Mouse (Mus musculus) cerebellum, postnatal 36 days (tissue): ENCODE data around the gene Hoxa9.

Experiments
- DNase-seq, 2 experiments: peaks; one replicate each; pipeline ENCODE4 v3.0.0; 2021 to 2022; ENCODE audit warnings: mixed read lengths in 2 of 2

Hoxa9 gene

DNA sequence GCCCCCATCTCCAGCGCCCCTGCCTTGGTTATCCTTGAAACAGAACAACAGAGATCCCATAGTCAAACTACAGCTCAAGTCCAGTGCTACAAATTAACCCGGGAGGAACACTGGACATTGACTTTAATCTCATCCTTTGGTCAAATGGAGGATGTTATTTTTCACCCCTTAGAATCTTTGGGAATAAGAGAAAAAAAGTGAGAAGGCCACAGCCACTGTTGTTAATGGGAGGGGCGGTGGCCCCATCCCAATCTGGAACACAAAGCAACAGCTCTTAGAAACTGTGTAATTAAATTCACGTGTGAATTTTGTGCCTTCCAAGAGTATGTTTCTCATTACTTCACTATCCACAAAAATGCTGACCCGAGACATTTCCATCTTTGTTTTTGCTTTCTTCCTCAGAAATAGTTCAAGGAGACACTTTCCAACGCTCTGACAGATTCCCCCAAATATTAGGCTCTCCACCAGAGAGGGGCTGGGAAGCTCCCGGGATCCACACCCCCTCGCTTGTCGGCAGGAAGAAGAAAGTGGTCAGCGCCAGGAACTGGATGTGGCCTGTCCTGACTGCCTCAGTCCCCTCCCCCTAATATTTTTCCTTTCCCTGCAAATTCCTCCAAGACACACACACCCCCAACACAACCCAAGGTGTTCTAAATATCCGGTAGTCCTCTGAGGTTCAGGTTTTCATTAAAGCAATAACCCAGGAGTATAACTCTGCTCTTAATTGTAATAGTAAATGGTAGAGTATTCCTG is 3.2 kb downstream of the Hoxa9 start:
- no peak for DNase-seq

DNA sequence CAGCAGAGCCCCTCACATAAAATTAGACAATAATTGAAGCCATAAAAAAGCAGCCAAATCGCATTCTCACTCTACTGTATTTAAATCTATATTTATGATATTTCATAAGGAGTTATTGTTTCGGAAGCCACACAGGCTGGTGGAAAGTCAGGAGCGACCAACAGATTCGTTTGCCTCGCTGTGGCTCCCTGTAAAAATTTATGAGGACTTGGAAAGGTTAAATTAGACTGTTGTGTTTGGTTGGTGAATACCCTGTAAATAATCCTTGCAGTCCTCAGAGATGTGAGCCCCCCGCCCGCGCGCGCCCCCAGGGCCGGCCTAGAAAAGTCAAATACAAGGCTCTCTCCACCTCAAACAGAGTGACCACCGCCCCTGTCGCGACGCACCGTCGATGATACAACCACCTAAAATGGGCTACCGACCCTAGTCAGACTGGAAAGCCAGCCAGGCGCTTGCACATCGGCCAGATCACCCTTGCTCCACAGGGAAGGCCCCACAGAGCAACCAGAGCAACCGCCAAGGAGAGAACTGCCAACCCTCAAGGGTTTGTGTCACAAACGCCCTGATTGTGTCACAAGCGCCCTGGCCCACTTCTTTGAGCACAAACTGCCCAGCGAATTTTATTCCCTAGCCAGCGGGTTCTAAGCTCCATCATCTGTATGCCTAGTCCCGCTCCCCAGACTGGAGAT is 4.2 kb downstream of the Hoxa9 start:
- DNase-seq = no peak

DNA sequence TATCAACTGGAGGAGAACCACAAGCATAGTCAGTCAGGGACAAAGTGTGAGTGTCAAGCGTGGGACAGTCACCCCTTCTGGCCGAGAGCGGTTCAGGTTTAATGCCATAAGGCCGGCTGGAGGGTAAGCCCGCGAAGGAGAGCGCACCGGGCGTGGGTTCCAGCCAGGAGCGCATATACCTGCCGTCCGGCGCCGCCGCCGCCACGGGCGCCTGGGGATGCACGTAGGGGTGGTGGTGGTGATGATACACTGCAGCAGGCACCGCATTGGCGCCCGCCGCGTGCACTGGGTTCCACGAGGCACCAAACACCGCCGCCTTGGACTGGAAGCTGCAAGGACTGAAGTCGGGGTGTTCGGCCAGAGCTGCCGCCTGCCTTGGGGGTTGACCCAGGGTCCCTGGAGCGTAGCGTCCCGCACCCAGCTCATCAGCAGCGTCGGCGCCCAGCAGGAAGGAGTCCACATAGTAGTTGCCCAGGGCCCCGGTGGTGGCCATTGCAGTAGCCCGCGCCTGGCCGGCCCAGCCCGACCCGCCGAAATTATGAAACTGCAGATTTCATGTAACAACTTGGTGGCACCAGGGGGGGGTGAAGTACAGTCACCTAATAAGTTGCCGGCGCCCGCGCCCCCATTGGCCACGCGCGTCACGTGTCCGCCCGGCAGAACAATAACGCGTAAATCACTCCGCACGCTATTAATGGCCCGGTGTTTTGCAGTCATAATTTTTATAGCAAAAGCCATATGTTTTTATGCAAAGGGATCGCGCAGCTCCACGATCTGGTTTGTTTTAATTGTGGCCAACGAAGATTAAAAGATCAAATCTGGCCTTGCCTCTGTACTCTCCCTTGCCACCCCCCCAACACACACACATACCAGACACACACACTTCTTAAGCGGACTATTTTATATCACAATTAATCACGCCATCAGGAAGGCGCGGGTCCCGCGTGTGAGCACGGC is 5.0 kb downstream of the Hoxa9 start:
- no peak for DNase-seq

DNA sequence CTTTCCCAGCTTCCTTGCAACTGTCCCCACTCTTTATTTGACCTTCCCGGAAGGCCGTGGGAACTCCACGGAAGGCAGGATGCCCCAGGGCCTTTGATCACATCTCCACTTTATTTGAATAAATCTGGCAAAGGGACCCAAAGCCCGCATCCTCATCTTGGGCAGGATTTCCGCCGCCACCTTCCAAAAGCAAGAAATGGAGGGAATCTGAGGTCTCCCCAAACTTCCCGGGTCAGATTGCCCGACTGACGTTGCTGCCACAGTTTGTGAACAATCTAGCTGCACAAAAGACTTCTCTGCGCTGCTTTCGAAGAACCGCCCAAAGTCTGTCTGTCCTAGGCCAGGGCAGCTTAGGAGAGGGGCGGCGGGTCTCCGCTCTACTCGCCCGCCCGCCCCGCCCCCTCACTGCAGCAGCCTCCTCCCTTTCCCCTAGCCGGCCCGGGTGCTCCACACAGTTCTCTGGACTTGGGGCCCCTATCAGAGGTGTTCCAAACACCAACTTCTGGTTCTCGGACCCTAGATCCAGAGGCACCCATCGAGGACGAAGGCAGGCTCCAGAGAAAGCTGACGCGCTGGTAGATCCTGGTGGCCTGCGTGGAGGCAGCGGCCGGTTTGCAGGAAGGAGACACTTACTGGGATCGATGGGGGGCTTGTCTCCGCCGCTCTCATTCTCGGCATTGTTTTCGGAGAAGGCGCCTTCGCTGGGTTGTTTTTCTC is 5.8 kb downstream of the Hoxa9 start:
- no peak for DNase-seq

DNA sequence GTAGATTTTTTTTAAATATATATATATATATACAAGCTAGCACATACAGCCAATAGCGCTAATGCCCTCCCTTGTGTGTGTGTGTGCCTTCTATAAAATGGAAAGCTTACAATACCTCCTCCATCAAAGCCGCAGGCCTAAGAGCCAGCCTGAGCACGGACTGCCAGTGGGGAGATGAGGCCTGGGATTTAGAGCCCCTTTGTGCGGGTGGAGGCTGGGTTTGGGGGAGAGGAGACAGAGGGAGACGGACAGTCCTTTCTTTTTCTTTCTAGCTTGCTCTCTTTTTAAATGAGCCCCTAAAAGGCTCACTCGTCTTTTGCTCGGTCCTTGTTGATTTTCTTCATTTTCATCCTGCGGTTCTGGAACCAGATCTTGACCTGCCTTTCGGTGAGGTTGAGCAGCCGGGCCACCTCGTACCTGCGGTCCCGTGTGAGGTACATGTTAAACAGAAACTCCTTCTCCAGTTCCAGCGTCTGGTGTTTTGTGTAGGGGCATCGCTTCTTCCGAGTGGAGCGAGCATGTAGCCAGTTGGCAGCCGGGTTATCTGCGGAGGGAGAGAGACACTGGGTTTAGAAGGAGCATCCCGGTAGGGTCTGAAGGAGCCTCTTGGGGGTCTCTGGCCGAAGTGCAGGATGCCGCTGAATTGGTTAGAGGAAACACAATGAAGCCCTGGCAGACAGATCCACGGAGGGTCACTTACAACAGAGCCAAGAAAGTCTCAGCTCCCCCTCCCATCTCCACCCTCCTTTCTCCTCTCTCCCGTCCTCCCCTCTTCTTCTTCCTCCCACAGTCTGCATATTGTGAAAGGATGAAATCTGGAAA is 6.7 kb downstream of the Hoxa9 start:
- no peak for DNase-seq

DNA sequence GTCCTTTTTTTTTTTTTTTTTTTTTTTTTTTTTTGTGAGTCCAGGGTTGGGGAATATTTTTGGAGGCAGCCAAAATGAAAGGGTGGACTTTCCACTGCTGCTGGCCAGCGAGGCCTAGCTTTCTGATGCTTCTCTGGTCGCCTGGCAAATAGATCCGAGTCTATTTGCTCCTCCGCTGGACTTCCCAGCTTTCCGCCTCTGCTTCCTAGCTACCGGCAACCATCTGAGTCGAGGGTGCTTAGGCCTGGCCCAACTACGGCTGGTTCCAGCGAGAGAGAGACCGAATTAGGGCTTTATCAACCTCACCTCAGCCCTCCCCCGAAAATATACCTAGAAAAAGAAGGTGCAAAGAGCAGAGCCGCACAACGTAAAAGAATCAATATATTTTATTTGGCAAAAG is 8.2 kb downstream of the Hoxa9 start:
- DNase-seq = no peak

DNA sequence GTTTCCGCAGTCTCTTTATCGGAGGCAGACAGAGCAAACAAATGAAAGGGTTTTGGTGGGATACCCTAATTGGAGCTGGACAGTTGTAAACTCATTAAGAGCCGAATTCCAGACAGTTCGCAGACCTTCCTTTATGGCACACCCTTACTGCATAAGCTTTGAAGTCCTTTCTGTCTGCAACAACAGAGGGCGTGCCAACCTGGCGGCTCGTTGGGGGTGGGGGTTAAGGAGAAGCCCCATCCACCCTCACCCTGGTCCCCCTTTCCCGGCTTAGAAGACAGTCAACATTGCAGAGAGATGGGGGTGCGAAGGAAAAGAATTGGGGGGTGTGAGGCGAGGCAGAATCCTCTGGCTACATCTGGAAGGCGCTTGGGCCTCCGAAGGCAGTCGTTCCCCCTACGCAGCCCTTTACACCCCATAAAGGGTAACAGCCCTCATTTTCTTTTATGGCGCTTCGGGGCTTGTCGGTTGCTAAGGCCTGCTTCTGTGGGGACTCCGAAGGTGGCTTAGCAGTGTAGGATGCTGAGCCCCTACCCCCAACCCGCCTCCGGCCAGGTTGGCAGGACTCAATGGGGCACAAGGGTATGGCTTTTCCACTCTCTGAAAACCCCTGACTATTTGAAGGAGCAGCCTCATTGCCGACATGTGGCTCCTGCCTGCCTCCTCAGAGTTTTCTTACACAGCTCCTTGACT is 8.8 kb downstream of the Hoxa9 start:
- DNase-seq = no peak

DNA sequence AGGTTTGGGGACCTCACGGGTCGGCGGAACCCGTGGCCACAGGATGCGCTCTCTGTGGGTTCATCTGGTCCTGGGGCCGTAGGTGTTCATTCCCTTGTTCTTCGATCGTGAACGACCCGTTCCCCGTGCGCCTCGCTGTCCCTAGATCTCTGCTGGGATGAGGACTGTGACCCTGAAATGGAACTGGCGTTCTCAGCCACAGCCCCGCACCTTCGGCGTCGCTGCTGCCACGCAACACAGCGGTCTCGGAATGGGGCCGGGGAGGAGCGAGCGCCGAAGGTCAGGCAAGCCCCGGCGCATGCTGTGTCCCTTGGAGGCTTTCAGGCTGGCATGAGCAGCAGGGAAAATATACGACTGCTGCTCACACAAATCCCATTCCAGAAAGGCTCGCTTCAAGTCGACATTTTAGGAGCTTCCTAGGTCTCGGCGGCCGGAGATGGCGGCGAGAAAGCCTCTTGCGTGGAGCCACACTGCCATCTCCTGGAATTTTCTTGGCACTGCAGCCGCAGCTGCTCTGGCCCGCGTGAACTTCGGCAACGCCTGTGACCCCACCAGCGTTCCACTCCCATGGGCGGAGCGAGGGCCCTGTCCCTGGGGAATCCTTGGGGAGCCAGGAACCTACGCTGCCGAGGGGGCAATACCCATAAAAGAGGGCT is 9.4 kb downstream of the Hoxa9 start, which contains the start of gene Hoxa7:
TSS of gene Hoxa7 (minus strand) at position 518 of the 656 bp plus-strand sequence.
- DNase-seq = peak; percentile 80 to 85

DNA sequence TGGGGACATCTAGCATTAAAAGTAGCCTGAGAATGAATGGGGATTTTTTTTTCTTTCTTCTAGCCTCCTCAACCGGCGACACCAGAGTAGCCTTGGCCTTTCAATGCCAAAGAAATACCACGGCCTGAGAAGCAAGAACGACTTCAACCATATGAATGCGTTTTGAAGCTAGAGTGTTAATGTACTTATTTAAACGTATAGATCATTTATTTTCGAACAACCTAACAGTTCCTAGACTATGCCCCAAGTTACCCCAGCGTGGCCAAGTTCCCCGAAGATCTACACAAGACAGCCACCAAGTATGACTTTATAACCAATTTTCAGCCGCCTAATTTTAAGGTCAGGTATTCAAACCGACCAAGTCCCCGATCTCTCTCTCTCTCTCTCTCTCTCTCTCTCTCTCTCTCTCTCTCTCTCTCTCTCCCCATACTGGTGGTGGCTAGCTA is 10.0 kb downstream of the Hoxa9 start:
- no peak for DNase-seq

DNA sequence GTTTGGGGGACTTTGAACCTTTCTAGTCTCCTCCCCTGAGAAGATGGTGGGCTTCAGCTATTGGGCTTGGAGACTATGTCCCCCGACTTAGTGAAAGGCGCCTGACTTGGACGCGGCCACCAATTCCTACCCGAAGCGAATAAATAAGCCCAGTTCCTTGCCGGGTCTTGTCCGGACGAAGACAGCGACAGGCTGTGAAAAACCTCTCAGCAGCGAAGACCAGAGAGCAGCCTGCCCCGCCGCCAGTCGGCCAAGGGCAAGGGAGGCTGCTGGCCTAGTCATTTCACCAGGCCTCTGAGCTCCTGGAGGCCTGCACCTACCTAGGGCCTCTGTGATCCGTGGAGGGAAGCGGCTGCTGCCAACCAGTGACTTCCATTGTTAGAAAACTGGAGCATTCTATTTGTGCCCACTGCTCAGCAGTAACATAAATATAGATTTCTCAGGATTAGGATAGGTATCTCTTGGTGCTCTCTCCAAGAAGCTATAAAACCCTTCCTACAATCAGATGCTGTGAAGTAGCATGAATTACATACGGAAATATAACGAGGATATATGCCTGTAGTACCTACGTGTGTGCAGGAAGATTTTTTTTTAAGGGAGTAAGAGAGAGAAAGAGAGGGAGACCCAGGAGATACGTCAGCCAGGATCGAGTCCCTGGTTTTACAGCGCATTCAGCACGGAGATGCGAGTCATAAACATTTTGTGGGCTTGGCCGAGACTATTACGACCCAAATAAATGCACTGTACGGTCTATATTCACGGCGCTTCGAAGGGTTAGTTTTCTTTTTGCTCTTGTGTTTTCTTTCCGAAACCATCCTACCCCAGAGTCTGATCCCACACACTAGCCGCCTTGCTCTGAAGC is 10.7 kb downstream of the Hoxa9 start:
- DNase-seq = no peak

DNA sequence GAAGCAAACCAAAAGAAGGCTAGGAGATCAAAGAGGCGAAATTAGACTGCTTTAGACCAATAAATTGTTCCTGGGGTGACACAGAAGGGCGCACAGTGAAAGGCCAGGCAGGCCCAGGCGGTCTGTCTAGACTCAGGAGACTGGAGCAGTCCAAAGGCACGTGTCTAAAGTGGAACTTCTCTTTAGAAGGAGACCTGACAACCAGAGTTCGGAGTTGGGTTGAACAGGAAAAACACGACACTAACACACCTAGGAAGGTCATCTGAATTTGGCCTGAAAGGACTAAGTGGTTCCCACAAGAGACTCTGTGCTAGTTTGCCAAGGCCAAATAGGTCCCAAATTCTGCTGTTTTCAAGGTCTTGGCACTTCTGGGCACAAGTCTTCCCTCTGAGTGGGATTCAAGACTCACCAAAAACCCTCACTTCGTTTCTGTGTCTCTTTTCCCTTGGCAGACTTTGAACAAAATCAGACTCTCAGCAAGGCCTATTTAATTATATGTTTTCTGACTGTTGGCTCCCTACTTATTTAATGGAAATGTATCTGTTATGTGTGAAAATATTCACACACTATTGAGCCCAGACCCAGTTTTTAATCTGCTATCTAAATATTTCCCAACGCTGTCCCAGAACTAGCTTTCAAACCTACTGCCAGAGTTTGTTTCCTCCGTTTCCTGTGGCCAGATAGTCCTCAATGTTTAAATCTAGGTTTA is 11.5 kb downstream of the Hoxa9 start:
- no peak for DNase-seq

DNA sequence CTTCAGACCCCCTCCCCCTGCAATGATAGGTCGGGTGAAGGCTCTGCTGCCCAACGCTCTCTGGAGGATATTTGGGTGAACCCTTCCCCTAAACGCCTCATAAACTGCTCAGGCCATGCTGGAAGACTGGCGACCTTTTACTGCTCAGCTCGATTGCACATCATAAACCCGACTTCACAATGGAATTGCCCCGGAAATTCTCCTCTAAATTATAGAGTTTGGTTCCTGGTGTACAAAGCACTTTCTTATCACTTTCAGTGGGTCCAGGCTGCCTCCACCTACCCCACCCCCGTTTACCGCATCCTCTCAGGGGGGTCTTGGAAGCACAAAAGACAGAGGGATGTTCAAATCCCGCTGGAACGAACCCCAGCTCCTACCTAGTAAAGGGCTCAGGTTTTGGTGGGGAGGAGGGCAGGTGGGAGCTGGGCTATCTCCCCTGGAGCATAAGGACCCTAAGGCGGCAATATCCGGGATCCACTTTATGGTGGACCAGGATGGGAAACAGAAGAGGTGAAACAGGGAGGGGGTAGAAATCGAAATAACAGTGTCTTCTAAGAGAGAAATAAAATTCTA is 12.2 kb downstream of the Hoxa9 start:
- DNase-seq = no peak

DNA sequence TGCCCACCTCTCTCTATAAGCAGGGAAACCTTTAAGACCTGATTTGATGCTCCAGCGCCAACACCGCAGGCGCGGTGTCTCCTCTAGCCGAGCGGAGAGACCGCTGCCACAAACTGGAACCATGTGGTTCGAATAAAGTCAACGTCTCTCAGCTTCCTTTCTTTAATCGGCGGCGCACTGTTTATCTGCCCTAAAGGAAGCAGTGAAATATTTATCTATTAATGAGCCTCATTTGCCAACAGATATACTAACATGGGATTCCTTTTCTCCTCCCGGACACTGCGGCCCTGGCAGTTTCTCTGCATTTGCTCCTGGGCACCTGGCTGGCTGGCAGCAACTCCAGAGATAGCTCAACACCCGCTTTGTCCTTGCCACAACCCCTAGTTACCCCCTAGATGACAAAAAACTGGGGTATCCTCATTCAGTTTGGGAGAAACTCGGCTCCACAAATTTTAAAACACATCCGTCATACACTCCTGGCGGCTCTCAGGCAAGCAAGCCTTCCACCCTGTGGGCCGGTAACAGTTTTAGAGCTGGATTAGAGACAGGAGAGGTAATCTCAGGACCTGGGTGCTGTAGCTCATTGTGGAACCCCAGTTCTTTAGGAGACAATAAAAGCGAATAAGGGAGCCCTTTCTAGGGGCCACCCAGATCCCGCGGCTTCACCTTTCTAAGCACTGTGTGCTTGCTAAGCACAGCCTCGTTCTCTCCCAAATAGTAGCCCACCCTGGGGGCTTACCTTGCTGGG is 12.8 kb downstream of the Hoxa9 start:
- DNase-seq = no peak

DNA sequence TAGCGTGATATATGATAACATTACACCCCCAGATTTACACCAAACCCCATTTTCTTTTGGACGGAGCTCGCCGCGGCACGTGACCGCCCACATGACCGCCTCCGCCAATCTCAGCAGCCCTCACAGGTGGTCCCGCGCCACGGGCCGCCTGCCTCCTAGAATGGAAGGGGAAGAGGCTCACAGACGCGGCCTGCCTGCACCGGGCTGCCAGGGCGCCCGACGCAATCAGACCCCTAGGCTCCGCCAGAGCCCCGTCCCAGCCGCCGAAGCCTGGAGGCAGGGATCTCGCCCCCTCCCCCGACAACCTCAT is 13.5 kb downstream of the Hoxa9 start:
- no peak for DNase-seq

DNA sequence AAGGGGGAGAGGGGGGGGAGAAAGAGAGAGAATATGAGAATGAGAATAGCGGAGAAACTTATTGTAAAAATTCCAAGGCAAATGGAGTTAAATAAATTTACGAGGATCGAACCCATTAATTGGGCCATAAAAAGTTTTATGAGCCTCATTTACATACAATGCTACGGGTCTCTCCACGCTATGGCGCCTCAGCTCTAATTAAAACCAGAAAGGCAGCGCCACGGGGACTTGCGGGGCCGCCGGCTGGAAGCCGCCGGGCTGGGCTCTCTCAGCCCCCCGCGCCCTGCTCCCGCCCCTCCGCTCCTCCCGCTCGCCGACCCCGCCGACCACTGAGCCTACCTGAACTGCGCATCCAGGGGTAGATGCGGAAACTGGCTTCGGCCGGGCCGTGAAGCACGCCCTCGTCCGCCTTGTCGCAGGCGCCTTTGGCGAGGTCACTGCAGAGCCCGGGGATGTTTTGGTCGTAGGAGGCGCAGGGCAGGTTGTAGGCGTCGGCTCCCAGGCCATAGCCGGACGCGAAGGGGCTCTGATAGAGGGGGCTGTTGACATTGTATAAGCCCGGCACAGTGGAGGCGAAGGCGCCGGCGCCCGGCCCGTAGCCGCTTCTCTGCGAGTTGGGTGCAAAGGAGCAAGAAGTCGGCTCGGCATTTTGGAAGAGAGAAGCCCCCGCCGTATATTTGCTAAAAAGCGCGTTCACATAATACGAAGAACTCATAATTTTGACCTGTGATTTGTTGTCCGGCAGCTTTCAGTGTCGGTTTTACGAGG is 14.0 kb downstream of the Hoxa9 start:
- no peak for DNase-seq

DNA sequence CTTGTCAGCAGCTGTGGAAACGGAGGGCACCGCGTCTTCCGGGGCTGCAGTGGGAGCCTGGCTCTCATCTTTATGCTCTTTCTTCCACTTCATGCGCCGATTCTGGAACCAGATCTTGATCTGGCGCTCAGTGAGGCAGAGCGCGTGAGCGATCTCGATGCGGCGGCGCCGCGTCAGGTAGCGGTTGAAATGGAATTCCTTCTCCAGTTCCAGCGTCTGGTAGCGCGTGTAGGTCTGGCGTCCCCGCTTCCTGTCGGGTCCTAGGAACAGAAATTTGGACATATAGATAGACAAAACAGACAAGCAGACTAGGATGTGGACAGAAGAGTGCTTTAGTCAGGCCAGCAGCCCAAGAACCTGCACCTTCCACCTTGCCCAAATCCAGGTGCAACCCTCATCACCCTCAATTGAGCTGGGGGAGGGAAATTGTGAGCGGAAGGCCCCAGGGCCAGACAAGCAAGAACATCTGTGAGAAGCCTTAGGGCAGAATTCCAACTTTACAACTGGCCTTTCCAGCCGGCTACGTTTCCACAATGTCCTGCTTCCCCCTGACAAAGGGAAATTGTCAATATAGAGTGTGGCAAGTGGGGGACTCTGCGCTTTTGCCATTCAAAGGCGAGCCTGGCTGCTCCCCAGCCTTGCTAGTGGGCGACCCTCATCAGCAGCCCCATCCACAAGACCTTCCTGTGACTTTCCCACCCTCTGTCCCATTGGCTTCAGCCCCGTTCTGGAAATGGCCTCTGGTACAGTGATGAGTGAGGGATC is 14.9 kb downstream of the Hoxa9 start:
- no peak for DNase-seq
